Mouse (Mus musculus): ENCODE results near the gene Fndc1.
A peak's percentile ranks its signal among the peaks of the same experiment; 100 is the strongest.

The Fndc1 gene

GRCm38 (mm10) chr17:7826819-7827515 is at the start of gene Fndc1:
Gene Fndc1 (minus strand): TSS chr17:7827302.
- peak; percentile 88 to 89 for DNase-seq

- DNase-seq = no peak
Observed at GRCm38 (mm10) chr17:7876541-7876940, 49.4 kb upstream of the Fndc1 start.

DNA sequence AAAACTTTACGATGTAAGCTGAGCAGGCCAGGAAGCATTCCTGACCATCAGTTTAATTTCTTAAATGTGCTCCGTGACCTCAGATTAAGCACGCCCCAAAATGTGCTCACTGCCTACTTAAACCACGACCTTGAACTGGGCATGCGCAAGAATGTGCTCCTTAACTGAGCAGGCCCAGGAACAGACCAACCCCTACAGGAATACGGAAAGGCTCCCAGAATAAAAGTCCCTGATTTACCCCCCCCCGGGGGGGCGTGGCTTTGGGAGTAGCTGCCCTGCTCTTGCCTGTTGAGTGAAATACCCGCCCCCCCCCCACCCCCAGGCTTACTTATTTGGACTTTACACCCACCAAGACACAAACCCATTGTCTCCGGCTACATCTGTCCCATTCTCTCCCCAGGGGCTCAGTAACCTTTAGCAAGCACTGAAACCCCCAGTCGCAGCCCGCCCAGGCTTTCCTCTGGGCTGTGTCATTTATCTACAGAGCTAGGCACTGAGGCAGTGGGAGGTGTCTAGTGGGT is 48.9 kb upstream of the Fndc1 start:
- no peak for DNase-seq

DNA sequence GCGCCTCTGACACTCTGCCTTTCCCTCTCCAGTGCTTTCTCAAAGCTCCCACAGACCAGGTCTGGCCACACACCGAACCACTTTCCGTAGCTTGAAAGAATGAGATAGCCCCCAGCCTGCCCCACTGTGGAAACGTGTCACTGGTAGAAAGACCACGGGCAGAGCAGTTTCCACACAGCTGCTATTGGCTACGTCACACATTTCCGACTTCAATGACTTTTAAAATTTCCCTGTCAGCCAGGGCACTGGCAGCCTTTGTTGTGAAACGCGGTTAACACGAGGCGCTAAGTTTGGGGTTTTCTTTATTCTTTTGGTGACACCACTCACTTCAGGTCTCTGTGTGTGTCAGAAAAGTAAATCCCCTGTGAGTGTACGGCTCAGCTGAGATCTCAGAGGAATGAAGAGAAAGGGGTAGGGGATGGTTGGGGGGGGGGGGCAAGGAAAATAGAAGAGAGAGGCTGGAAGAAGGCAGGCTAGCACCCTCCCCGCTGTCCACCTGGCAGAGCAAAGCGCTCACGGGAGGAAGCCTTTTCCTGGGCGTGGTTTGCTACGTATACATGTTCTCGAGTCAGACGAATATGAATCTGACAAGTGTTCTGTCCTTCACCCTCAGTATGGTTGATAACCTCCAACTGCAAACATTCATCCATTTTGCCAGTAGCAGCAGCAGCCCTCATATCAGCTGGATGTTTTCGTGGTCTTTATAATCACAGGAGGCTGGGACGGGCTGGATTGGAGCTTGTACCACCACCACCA is 47.9 kb upstream of the Fndc1 start:
- no peak for DNase-seq

GRCm38 (mm10) chr17:7873382-7873781 is 46.3 kb upstream of the Fndc1 start:
- peak; percentile 83 to 91 for DNase-seq

DNA sequence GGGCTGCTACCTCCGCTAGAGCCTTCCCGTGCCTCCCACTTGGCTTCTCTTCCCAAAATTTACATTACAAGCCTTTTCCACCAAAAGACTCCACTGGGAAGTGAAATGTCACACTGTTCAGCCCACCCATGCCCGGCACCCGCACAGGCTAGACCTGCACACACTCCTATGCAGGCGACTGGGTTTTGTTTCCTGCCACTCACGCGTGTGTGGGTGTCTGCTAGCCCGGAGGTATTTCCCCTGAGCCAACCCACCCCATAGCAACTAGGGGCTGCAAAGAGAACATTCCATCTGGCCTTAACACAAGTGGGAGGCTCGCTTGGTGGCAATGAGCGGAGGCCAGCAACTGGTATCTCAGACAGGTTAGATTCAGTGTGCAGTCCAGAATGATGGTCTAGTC is 44.7 kb upstream of the Fndc1 start:
- DNase-seq = no peak

GRCm38 (mm10) chr17:7870862-7871605 is 43.9 kb upstream of the Fndc1 start:
- DNase-seq = no peak

- no peak for DNase-seq
Observed at GRCm38 (mm10) chr17:7869114-7869513, 42.0 kb upstream of the Fndc1 start.

- DNase-seq = peak; percentile 76 to 79
Observed at GRCm38 (mm10) chr17:7868631-7869030, 41.5 kb upstream of the Fndc1 start.

GRCm38 (mm10) chr17:7864740-7865139 is 37.6 kb upstream of the Fndc1 start:
- peak; percentile 48 to 64 for DNase-seq

DNA sequence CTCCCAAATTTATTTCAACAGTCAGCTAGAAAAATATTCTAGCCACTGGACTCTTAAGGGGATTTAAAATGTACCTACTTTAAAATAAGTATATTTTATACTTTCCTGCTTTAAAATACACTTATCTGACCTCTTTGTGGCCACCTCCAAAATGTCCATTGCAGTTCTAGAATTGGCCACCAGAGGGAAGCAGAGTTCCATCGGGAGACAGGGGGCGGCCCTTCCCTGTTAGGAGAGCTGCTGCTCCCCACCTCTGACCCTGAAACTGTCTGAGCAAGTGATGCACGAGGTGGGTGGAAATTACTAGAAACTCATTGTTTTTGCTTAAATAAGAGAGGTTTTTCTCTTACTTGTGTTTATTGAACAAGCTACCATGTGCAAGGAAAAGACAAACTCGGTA is 36.6 kb upstream of the Fndc1 start:
- peak; percentile 87 to 91 for DNase-seq

DNA sequence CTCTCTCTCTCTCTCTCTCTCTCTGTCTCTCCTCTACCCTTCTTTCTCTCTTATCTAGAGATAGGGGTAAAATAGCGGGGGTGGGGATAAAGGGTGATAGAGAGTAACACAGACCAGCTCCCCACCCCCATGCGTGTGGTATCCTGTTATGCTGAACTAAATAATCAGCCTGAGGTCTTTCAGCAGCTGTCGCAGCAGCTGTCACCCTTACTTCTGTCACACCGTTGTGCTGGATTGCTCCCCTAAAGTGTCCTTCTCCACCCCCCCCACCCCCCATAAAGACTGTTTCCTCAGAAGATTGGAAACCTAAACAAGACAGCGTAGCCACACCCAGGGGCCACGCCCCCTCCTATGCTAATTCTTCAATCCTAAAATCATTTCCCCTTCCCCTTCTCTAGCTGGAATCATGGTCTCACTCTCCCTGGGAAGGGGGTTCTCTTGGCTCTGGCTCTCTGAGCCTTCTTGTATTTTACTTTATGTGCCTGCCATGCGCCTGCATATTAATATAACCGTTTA is 33.8 kb upstream of the Fndc1 start:
- no peak for DNase-seq

GRCm38 (mm10) chr17:7857658-7858057 is 30.6 kb upstream of the Fndc1 start:
- no peak for DNase-seq

- no peak for DNase-seq
Observed at GRCm38 (mm10) chr17:7855851-7856250, 28.7 kb upstream of the Fndc1 start.

DNA sequence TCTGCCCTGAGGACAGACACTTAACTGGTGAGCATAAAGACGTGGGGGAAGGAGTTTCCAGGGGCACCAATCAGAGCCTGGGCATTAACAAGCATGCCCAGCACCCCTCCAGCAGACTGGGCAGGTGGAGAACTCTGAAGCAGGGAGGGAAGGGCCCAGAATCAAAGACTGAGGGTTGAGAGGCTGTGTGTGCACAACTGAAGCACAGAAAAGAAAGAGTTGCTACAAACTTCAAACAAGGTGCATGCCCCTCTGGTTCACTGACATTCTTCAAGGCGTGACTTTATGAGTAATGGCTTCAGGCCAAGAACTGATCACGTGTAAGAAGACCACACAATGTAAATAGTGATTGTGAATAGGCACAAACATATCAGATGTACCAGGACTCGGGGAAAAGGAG is 24.9 kb upstream of the Fndc1 start:
- no peak for DNase-seq

- no peak for DNase-seq
Observed at GRCm38 (mm10) chr17:7851527-7851926, 24.4 kb upstream of the Fndc1 start.

GRCm38 (mm10) chr17:7850246-7850645 is 23.1 kb upstream of the Fndc1 start:
- no peak for DNase-seq

- peak; percentile 67 to 70 for DNase-seq
Observed at GRCm38 (mm10) chr17:7840505-7841290, 13.6 kb upstream of the Fndc1 start.

DNA sequence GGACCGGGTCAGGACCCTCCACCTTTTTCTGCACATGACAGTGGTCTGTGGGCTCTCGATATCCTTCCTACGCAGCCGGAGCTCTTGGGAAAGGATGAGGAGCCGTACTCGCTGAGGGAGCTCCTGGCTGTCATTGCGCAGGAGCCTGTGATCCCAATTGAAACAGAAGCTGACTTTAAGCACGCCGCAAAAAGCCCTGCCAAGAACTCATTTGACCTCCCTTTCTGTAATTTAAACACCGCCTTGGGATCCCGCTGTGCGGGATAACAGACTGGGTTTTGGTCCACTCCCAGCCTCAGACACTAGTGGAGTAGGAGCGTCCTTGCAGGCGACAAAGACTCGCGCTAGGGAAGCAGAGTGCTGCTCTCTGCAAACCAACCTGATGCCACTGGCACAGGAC is 484 bp upstream of the Fndc1 start:
- DNase-seq = peak; percentile 58 to 60

DNA sequence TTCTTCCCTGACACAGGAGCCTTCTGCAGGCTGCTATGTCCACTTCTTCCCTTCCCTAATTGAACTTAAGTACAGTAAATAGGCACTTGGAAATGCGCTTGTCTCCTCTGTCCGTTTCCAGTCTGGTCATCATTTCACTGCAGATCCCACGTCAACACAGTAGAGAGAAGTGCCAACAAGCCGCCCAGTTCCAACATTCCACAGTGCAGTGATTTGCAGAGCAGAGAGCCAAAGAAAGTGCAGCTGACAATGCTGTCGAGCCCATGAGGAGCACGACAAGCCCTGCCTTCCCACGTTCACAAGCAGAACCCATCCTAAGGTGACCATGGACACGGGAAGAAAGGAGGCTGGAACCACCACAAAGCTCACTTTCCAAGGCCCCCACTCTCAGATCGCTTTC is 1.7 kb downstream of the Fndc1 start:
- DNase-seq = peak; percentile 21 to 22

- DNase-seq = peak; percentile 76 to 82
Observed at GRCm38 (mm10) chr17:7821553-7822186, 5.4 kb downstream of the Fndc1 start.

DNA sequence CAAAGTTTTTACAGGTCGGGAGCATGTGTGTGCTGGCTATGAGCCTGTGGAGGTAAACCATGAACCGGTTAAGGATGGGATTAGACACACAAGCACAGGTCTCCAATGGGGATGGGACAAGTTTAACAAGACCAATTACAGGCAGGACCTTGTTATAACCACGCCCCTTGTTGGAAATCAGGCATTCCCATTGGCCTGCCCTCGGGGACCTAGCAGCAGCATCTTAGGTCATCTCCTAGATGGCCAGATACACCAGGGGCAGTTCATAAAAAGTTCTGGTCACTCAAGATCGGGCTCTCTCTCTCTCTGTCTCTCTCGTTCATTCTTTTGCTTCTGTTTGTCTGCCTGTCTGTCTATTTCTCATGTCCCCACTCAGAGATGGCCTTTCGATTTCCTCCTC is 6.9 kb downstream of the Fndc1 start:
- DNase-seq = no peak
